Mouse (Mus musculus): ENCODE data around the gene Kbtbd12.
A peak's percentile ranks its signal among the peaks of the same experiment; 100 is the strongest.

Kbtbd12 gene

GRCm38 (mm10) chr6:88549137-88549814, 88.5 kb downstream of the Kbtbd12 start:
- peak in 1 of 2 experiments; percentile 69 for DNase-seq (ENCODE audit: low spot score in 2 of 2)

- no peak for DNase-seq (ENCODE audit: low spot score in 2 of 2)
Measured at GRCm38 (mm10) chr6:88548405-88549049, 89.2 kb downstream of the Kbtbd12 start.

GRCm38 (mm10) chr6:88545397-88545790, 92.4 kb downstream of the Kbtbd12 start:
- DNase-seq (ENCODE audit: low spot score in 2 of 2), result no peak

GRCm38 (mm10) chr6:88544644-88545396, 92.9 kb downstream of the Kbtbd12 start:
- no peak for DNase-seq (ENCODE audit: low spot score in 2 of 2)

GRCm38 (mm10) chr6:88544241-88544640, 93.5 kb downstream of the Kbtbd12 start:
- DNase-seq (ENCODE audit: low spot score in 2 of 2), result no peak

- DNase-seq (ENCODE audit: low spot score in 2 of 2), result no peak
Measured at GRCm38 (mm10) chr6:88540093-88540755, 97.5 kb downstream of the Kbtbd12 start.

GRCm38 (mm10) chr6:88530306-88530705, 107.4 kb downstream of the Kbtbd12 start:
- DNase-seq (ENCODE audit: low spot score in 2 of 2), result no peak

GRCm38 (mm10) chr6:88524056-88524455, 113.7 kb downstream of the Kbtbd12 start:
- DNase-seq (ENCODE audit: low spot score in 2 of 2), result no peak

- DNase-seq (ENCODE audit: low spot score in 2 of 2), result no peak
Measured at GRCm38 (mm10) chr6:88523451-88523850, 114.3 kb downstream of the Kbtbd12 start.

- no peak for DNase-seq (ENCODE audit: low spot score in 2 of 2)
Measured at GRCm38 (mm10) chr6:88523043-88523442, 114.7 kb downstream of the Kbtbd12 start.

- DNase-seq (ENCODE audit: low spot score in 2 of 2), result no peak
Measured at GRCm38 (mm10) chr6:88522606-88523005, 115.1 kb downstream of the Kbtbd12 start.

GRCm38 (mm10) chr6:88521821-88522220, 115.9 kb downstream of the Kbtbd12 start:
- no peak for DNase-seq (ENCODE audit: low spot score in 2 of 2)

GRCm38 (mm10) chr6:88518404-88519263, 119.1 kb downstream of the Kbtbd12 start, which contains the start of gene Sec61a1:
Gene Sec61a1, minus strand, starts transcription at chr6:88518905.
- peak; percentile 89 to 90 for DNase-seq (ENCODE audit: low spot score in 2 of 2)

GRCm38 (mm10) chr6:88517701-88518403, 119.9 kb downstream of the Kbtbd12 start:
- no peak for DNase-seq (ENCODE audit: low spot score in 2 of 2)

GRCm38 (mm10) chr6:88516667-88517066, 121.1 kb downstream of the Kbtbd12 start:
- no peak for DNase-seq (ENCODE audit: low spot score in 2 of 2)

- DNase-seq (ENCODE audit: low spot score in 2 of 2), result no peak
Measured at GRCm38 (mm10) chr6:88515971-88516370, 121.8 kb downstream of the Kbtbd12 start.

GRCm38 (mm10) chr6:88514546-88514945, 123.2 kb downstream of the Kbtbd12 start:
- no peak for DNase-seq (ENCODE audit: low spot score in 2 of 2)

GRCm38 (mm10) chr6:88513984-88514383, 123.8 kb downstream of the Kbtbd12 start:
- no peak for DNase-seq (ENCODE audit: low spot score in 2 of 2)

- DNase-seq (ENCODE audit: low spot score in 2 of 2), result no peak
Measured at GRCm38 (mm10) chr6:88503044-88503443, 134.7 kb downstream of the Kbtbd12 start.
